Mouse (Mus musculus) frontal cortex, postnatal 25 days (tissue): ENCODE data around the gene Klhl33.

ENCODE experiments used
- DNase-seq, 2 experiments: peaks; one replicate each; pipeline ENCODE4 v3.0.0; 2022; ENCODE audit warnings: low spot score in 2 of 2

Gene Klhl33

GRCm38 (mm10) chr14:50855788-50856187, 41.5 kb downstream of the Klhl33 start:
- no peak for DNase-seq
